In the genomic region with DNA sequence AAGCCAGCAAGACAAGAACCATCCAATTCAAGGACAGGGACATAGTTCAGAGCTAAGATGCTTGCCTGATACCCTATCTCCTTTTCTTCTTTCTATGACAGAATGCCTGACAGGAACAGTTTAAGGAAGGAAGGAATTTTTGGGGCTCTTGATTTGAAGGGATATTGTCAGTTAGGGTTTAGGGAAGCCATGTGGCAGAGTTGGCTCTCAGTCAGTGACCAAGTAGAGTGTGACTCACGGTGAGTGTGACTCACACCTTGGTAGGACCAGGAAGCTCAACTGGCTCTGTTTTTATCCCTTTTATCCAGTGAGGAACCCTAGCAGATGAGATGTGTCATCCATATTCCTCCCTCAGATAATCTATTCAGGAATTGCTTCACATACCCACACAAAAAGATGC, we compare ENCODE assay signal across 12 mouse cellular contexts.
DNase-seq lines count a peak whose midpoint lies in the region; ATAC-seq and TF ChIP-seq lines count a peak whose summit lies in the region.
"Had no signal": no experiment of that assay in that cellular context is flagged by ENCODE, and none has a peak within 500 bp of the region (broad histone marks: within the 10 kb centered on the region; RNA-seq: fewer than 3 reads in every experiment).

No protein-coding gene starts in this region.

- no peaks in the 10 kb centered on the region for H3K36me3 ChIP-seq in forebrain, embryonic 14.5 days (ENCODE audit: control insufficient read depth, insufficient read depth, low read length)
- no peaks in the 10 kb centered on the region for H3K36me3 ChIP-seq in forebrain, embryonic 10.5 days (replicated peaks)
- H3K36me3 ChIP-seq in midbrain, embryonic 15.5 days (replicated peaks), result no peaks in the 10 kb centered on the region
- H3K36me3 ChIP-seq in midbrain, embryonic 10.5 days, result no peaks in the 10 kb centered on the region
- H3K36me3 ChIP-seq in liver, postnatal 0 days (replicated peaks; ENCODE audit: insufficient read depth, low read length), result no peaks in the 10 kb centered on the region
- H3K36me3 ChIP-seq: neural tube, embryonic 13.5 days had no signal

- no peak overlapping the region for H3K4me3 ChIP-seq in forebrain, embryonic 14.5 days (ENCODE audit: low read depth, low read length)
- H3K4me3 ChIP-seq in forebrain, embryonic 10.5 days, result no peak overlapping the region
- H3K4me3 ChIP-seq in midbrain, embryonic 15.5 days, result no peak overlapping the region
- no peak overlapping the region for H3K4me3 ChIP-seq in midbrain, embryonic 10.5 days
- H3K4me3 ChIP-seq in liver, postnatal 0 days (ENCODE audit: low read depth, low read length), result no peak overlapping the region
- H3K4me3 ChIP-seq: gastrocnemius, adult 2 months; neural tube, embryonic 13.5 days had no signal

- H3K9ac ChIP-seq in forebrain, embryonic 14.5 days (ENCODE audit: low read length), result no peak overlapping the region
- H3K9ac ChIP-seq in midbrain, embryonic 15.5 days, result no peak overlapping the region
- H3K9ac ChIP-seq in liver, postnatal 0 days (replicated peaks), result no peak overlapping the region
- H3K9ac ChIP-seq: neural tube, embryonic 13.5 days had no signal

- no peaks in the 10 kb centered on the region for H3K27me3 ChIP-seq in forebrain, embryonic 14.5 days (replicated peaks; ENCODE audit: control insufficient read depth, insufficient read depth, low read length)
- no peaks in the 10 kb centered on the region for H3K27me3 ChIP-seq in forebrain, embryonic 10.5 days (ENCODE audit: poor library complexity, severe bottlenecking)
- H3K27me3 ChIP-seq in midbrain, embryonic 15.5 days (replicated peaks), result no peaks in the 10 kb centered on the region
- H3K27me3 ChIP-seq in midbrain, embryonic 10.5 days (ENCODE audit: low read depth, poor library complexity, severe bottlenecking), result no peaks in the 10 kb centered on the region
- no peaks in the 10 kb centered on the region for H3K27me3 ChIP-seq in liver, postnatal 0 days (ENCODE audit: insufficient read depth, low read length)
- H3K27me3 ChIP-seq: neural tube, embryonic 13.5 days had no signal

- no peak overlapping the region for H3K4me2 ChIP-seq in forebrain, embryonic 14.5 days (ENCODE audit: low read length)
- no peak overlapping the region for H3K4me2 ChIP-seq in midbrain, embryonic 15.5 days
- H3K4me2 ChIP-seq in liver, postnatal 0 days (ENCODE audit: low read depth, low read length), result no peak overlapping the region
- H3K4me2 ChIP-seq: neural tube, embryonic 13.5 days had no signal

- DNase-seq in forebrain, embryonic 14.5 days (ENCODE audit: low spot score), result no peak
- DNase-seq in forebrain, embryonic 10.5 days (ENCODE audit: extremely low spot score, low spot score), result no peak
- no peak for DNase-seq in midbrain, embryonic 10.5 days (ENCODE audit: low spot score)
- DNase-seq in cerebellum, adult 18-20 months, result peak; percentile 31 to 55
- DNase-seq in thymus, postnatal 25 days, result no peak
- no peak for DNase-seq in liver, postnatal 0 days
- DNase-seq: gastrocnemius, adult 2 months; kidney, postnatal 25 days; right cerebral cortex, postnatal 25 days had no signal

- H3K9me3 ChIP-seq in forebrain, embryonic 14.5 days (replicated peaks; ENCODE audit: control insufficient read depth, low read length), result no peaks in the 10 kb centered on the region
- no peaks in the 10 kb centered on the region for H3K9me3 ChIP-seq in forebrain, embryonic 10.5 days
- no peaks in the 10 kb centered on the region for H3K9me3 ChIP-seq in midbrain, embryonic 15.5 days
- no peaks in the 10 kb centered on the region for H3K9me3 ChIP-seq in midbrain, embryonic 10.5 days (replicated peaks)
- no peaks in the 10 kb centered on the region for H3K9me3 ChIP-seq in liver, postnatal 0 days (ENCODE audit: low read length)
- H3K9me3 ChIP-seq: neural tube, embryonic 13.5 days had no signal

- no peak for TF ChIP-seq EP300 in liver, postnatal 0 days (IDR thresholded peaks at IDR 0.05; ENCODE audit: low read depth)

- H3K4me1 ChIP-seq in forebrain, embryonic 14.5 days (ENCODE audit: control insufficient read depth, insufficient read depth, low read length), result peaks cover 7% of the 10 kb centered on the region; the same call in 1 of the 2 replicates
- no peaks in the 10 kb centered on the region for H3K4me1 ChIP-seq in forebrain, embryonic 10.5 days
- peaks cover 11% of the 10 kb centered on the region for H3K4me1 ChIP-seq in midbrain, embryonic 15.5 days
- peaks cover 8% of the 10 kb centered on the region; the same call in 1 of the 2 replicates for H3K4me1 ChIP-seq in midbrain, embryonic 10.5 days
- no peaks in the 10 kb centered on the region for H3K4me1 ChIP-seq in liver, postnatal 0 days (ENCODE audit: insufficient read depth)

- 54% methylated on average over 1 of the region's 1 CpGs for WGBS in forebrain, embryonic 14.5 days
- WGBS in forebrain, embryonic 10.5 days, result 89% methylated on average over 1 of the region's 1 CpGs
- WGBS in midbrain, embryonic 15.5 days, result 84% methylated on average over 1 of the region's 1 CpGs
- WGBS in midbrain, embryonic 10.5 days, result 88% methylated on average over 1 of the region's 1 CpGs
- WGBS in liver, postnatal 0 days (ENCODE audit: insufficient replicate concordance), result 76% methylated on average over 1 of the region's 1 CpGs

- TF ChIP-seq CTCF in liver, postnatal 0 days (IDR thresholded peaks at IDR 0.05; ENCODE audit: low read depth), result no peak

- ATAC-seq in forebrain, embryonic 14.5 days, result no peak
- ATAC-seq in midbrain, embryonic 15.5 days (replicated peaks), result no peak
- ATAC-seq in liver, postnatal 0 days, result no peak
- ATAC-seq: intestine, postnatal 0 days had no signal

- peak overlapping the region; percentile 70 for H3K27ac ChIP-seq in forebrain, embryonic 14.5 days (ENCODE audit: low read depth, low read length)
- no peak overlapping the region for H3K27ac ChIP-seq in forebrain, embryonic 10.5 days
- peak overlapping the region; percentile 61 for H3K27ac ChIP-seq in midbrain, embryonic 15.5 days
- no peak overlapping the region for H3K27ac ChIP-seq in midbrain, embryonic 10.5 days (replicated peaks)
- no peak overlapping the region for H3K27ac ChIP-seq in liver, postnatal 0 days (ENCODE audit: low read depth)
- H3K27ac ChIP-seq: gastrocnemius, adult 2 months; neural tube, embryonic 13.5 days had no signal

Comparison
In these comparisons a context has a peak if more than half of its experiments do, and no peak if none do; other contexts are left out.
1. H3K27ac ChIP-seq: peak in forebrain, embryonic 14.5 days (single experiment) and midbrain, embryonic 15.5 days (single experiment); none in forebrain, embryonic 10.5 days (single experiment), midbrain, embryonic 10.5 days (single experiment) and liver, postnatal 0 days (single experiment).
2. DNase-seq: peak in cerebellum, adult 18-20 months (2 of 2); none in forebrain, embryonic 14.5 days (single experiment), forebrain, embryonic 10.5 days (single experiment), midbrain, embryonic 10.5 days (single experiment), thymus, postnatal 25 days (single experiment) and liver, postnatal 0 days (single experiment).